Comparison of ENCODE assay signal across 11 mouse cellular contexts in the genomic region with DNA sequence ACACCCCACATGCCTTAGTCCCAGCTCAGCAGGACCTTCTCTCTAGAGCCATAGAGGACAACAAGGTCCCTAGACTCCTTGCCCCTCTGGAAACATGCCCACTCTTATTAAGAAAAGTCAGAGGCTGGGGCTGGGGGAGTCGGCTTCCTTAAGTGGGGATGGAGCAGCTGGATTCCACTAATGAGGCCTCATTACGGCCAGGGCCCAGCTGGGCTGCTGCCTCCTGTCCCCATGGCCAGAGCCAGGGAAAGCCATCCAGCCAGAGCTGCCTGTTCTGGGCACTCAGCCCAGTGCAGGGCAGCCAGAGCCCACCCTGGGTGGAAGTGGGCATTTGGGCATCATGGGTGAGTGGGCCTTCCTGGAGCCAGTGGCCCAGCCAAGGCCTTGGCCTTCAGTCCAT. TPM values are rescaled to one million over a fixed set of nuclear protein-coding genes. Genes with fewer than 3 reads are reported as not detected.
DNase-seq lines count a peak whose midpoint lies in the region; ATAC-seq lines count a peak whose summit lies in the region.
"Had no signal": no experiment of that assay in that cellular context is flagged by ENCODE, and none has a peak within 500 bp of the region (broad histone marks: within the 10 kb centered on the region; RNA-seq: fewer than 3 reads in every experiment).

No protein-coding gene starts in this region.

- no peak for DNase-seq in forebrain, embryonic 10.5 days (ENCODE audit: extremely low spot score, low spot score)
- DNase-seq in liver, embryonic 11.5 days (ENCODE audit: low spot score) = no peak
- no peak for DNase-seq in embryonic facial prominence, embryonic 10.5 days (ENCODE audit: low spot score)
- no peak for DNase-seq in thymus, adult 18-20 months
- no peak for DNase-seq in heart, adult 8-10 months (ENCODE audit: low spot score)

- no peaks in the 10 kb centered on the region for H3K27me3 ChIP-seq in forebrain, embryonic 10.5 days (ENCODE audit: poor library complexity, severe bottlenecking)
- no peaks in the 10 kb centered on the region for H3K27me3 ChIP-seq in forebrain, embryonic 13.5 days
- H3K27me3 ChIP-seq in liver, embryonic 15.5 days = no peaks in the 10 kb centered on the region
- H3K27me3 ChIP-seq in liver, embryonic 11.5 days (replicated peaks; ENCODE audit: control insufficient read depth, insufficient read depth, low read length) = no peaks in the 10 kb centered on the region
- H3K27me3 ChIP-seq in embryonic facial prominence, embryonic 10.5 days (replicated peaks; ENCODE audit: low read depth, poor library complexity, severe bottlenecking) = no peaks in the 10 kb centered on the region; the same call in 1 of the 2 replicates
- no peaks in the 10 kb centered on the region for H3K27me3 ChIP-seq in limb, embryonic 12.5 days
- H3K27me3 ChIP-seq: embryonic facial prominence, embryonic 13.5 days; neural tube, embryonic 12.5 days had no signal

- no peak; the same call in 1 of the 2 replicates for ATAC-seq in forebrain, embryonic 13.5 days
- ATAC-seq in liver, embryonic 15.5 days (ENCODE audit: insufficient read depth) = no peak
- no peak for ATAC-seq in liver, embryonic 11.5 days (replicated peaks; ENCODE audit: low FRiP score)
- peak; percentile 58; the same call in 1 of the 2 replicates for ATAC-seq in limb, embryonic 12.5 days (ENCODE audit: insufficient number of reproducible peaks, insufficient read depth, low FRiP score, low TSS enrichment, low read depth)

- WGBS in forebrain, embryonic 10.5 days = 37% methylated on average over 2 of the region's 2 CpGs
- 22% methylated on average over 2 of the region's 2 CpGs for WGBS in forebrain, embryonic 13.5 days
- WGBS in liver, embryonic 15.5 days (ENCODE audit: insufficient replicate concordance) = 87% methylated on average over 2 of the region's 2 CpGs
- 76% methylated on average over 2 of the region's 2 CpGs for whole genome bisulfite sequencing in liver, embryonic 11.5 days
- 37% methylated on average over 2 of the region's 2 CpGs for WGBS in embryonic facial prominence, embryonic 10.5 days
- WGBS in limb, embryonic 12.5 days = 12% methylated on average over 2 of the region's 2 CpGs

- H3K27ac ChIP-seq in forebrain, embryonic 10.5 days = peak overlapping the region; percentile 26; the same call in 1 of the 2 replicates
- H3K27ac ChIP-seq in forebrain, embryonic 13.5 days = no peak overlapping the region
- 0 out of 2 replicates have a peak overlapping the region, but pooled peaks have one; percentile 21 for H3K27ac ChIP-seq in liver, embryonic 15.5 days (replicated peaks)
- no peak overlapping the region for H3K27ac ChIP-seq in liver, embryonic 11.5 days (ENCODE audit: low read depth, low read length)
- H3K27ac ChIP-seq in embryonic facial prominence, embryonic 10.5 days (replicated peaks) = peak overlapping the region; percentile 26; the same call in 1 of the 2 replicates
- H3K27ac ChIP-seq in limb, embryonic 12.5 days = peak overlapping the region; percentile 72
- H3K27ac ChIP-seq: embryonic facial prominence, embryonic 13.5 days; neural tube, embryonic 12.5 days had no signal

- no peak overlapping the region; the same call in 1 of the 2 replicates for H3K9ac ChIP-seq in forebrain, embryonic 13.5 days
- H3K9ac ChIP-seq in liver, embryonic 15.5 days = no peak overlapping the region
- no peak overlapping the region for H3K9ac ChIP-seq in liver, embryonic 11.5 days (ENCODE audit: low read depth, low read length)
- no peak overlapping the region; the same call in 1 of the 2 replicates for H3K9ac ChIP-seq in limb, embryonic 12.5 days (replicated peaks)
- H3K9ac ChIP-seq: embryonic facial prominence, embryonic 13.5 days; liver, embryonic 14.5 days; neural tube, embryonic 12.5 days had no signal

- H3K36me3 ChIP-seq in forebrain, embryonic 10.5 days (replicated peaks) = peaks cover 11% of the 10 kb centered on the region; the same call in 1 of the 2 replicates
- H3K36me3 ChIP-seq in forebrain, embryonic 13.5 days (ENCODE audit: poor library complexity, severe bottlenecking) = no peaks in the 10 kb centered on the region
- peaks cover 100% of the 10 kb centered on the region for H3K36me3 ChIP-seq in liver, embryonic 15.5 days (replicated peaks)
- H3K36me3 ChIP-seq in liver, embryonic 11.5 days (ENCODE audit: control insufficient read depth, insufficient read depth, low read length) = peaks cover 7% of the 10 kb centered on the region; the same call in 1 of the 2 replicates
- H3K36me3 ChIP-seq in embryonic facial prominence, embryonic 10.5 days (replicated peaks) = peaks cover 11% of the 10 kb centered on the region; the same call in 1 of the 2 replicates
- H3K36me3 ChIP-seq in limb, embryonic 12.5 days = peaks cover 37% of the 10 kb centered on the region
- H3K36me3 ChIP-seq: neural tube, embryonic 12.5 days had no signal

- no peak overlapping the region for H3K4me2 ChIP-seq in forebrain, embryonic 13.5 days
- H3K4me2 ChIP-seq in liver, embryonic 15.5 days = no peak overlapping the region
- no peak overlapping the region for H3K4me2 ChIP-seq in liver, embryonic 11.5 days
- no peak overlapping the region for H3K4me2 ChIP-seq in limb, embryonic 12.5 days
- H3K4me2 ChIP-seq: embryonic facial prominence, embryonic 13.5 days; neural tube, embryonic 12.5 days had no signal

- peaks cover 34% of the 10 kb centered on the region for H3K4me1 ChIP-seq in forebrain, embryonic 10.5 days
- peaks cover 21% of the 10 kb centered on the region for H3K4me1 ChIP-seq in forebrain, embryonic 13.5 days
- H3K4me1 ChIP-seq in liver, embryonic 15.5 days (replicated peaks) = peaks cover 26% of the 10 kb centered on the region
- 0 out of 2 replicates have a peak, but pooled peaks cover 4% of the 10 kb centered on the region for H3K4me1 ChIP-seq in liver, embryonic 11.5 days (replicated peaks; ENCODE audit: control insufficient read depth, insufficient read depth, low read length)
- peaks cover 28% of the 10 kb centered on the region for H3K4me1 ChIP-seq in embryonic facial prominence, embryonic 10.5 days
- H3K4me1 ChIP-seq in limb, embryonic 12.5 days (replicated peaks) = peaks cover 11% of the 10 kb centered on the region
- H3K4me1 ChIP-seq: embryonic facial prominence, embryonic 13.5 days had no signal

- no peak overlapping the region for H3K4me3 ChIP-seq in forebrain, embryonic 10.5 days
- no peak overlapping the region for H3K4me3 ChIP-seq in forebrain, embryonic 13.5 days
- no peak overlapping the region for H3K4me3 ChIP-seq in liver, embryonic 15.5 days (replicated peaks)
- H3K4me3 ChIP-seq in liver, embryonic 11.5 days (ENCODE audit: low read depth, low read length) = no peak overlapping the region
- no peak overlapping the region for H3K4me3 ChIP-seq in embryonic facial prominence, embryonic 10.5 days
- H3K4me3 ChIP-seq in limb, embryonic 12.5 days (replicated peaks) = no peak overlapping the region
- H3K4me3 ChIP-seq: embryonic facial prominence, embryonic 13.5 days; neural tube, embryonic 12.5 days had no signal

- no peaks in the 10 kb centered on the region for H3K9me3 ChIP-seq in forebrain, embryonic 10.5 days
- no peaks in the 10 kb centered on the region for H3K9me3 ChIP-seq in forebrain, embryonic 13.5 days (replicated peaks)
- no peaks in the 10 kb centered on the region for H3K9me3 ChIP-seq in liver, embryonic 15.5 days (replicated peaks)
- H3K9me3 ChIP-seq in liver, embryonic 11.5 days (ENCODE audit: control insufficient read depth, low read length) = no peaks in the 10 kb centered on the region
- no peaks in the 10 kb centered on the region for H3K9me3 ChIP-seq in embryonic facial prominence, embryonic 10.5 days
- no peaks in the 10 kb centered on the region for H3K9me3 ChIP-seq in limb, embryonic 12.5 days
- H3K9me3 ChIP-seq: embryonic facial prominence, embryonic 13.5 days; neural tube, embryonic 12.5 days had no signal

RNA-seq across cellular contexts. Expression of a gene that starts 12.7 kb away (rescaled TPM):
- 7.0 and 9.1 TPM in 2 replicates for polyA plus RNA-seq in forebrain, embryonic 10.5 days (2016; fragmentation: Nextera tagmentation; extraction: Ambion mirVana)
- 7.8 and 7.9 TPM in 2 replicates for polyA plus RNA-seq in forebrain, embryonic 13.5 days (2015; fragmentation: Nextera tagmentation; extraction: Ambion mirVana)
- 56.1 and 56.4 TPM in 2 replicates for polyA plus RNA-seq in liver, embryonic 15.5 days (2015; fragmentation: Nextera tagmentation; extraction: Ambion mirVana)
- polyA plus RNA-seq in liver, embryonic 11.5 days (2014; fragmentation: Nextera tagmentation; extraction: Ambion mirVana) = 21.7 and 26.3 TPM in 2 replicates
- polyA plus RNA-seq in embryonic facial prominence, embryonic 10.5 days (2016; fragmentation: Nextera tagmentation; extraction: Ambion mirVana) = 8.2 and 10.2 TPM in 2 replicates
- polyA plus RNA-seq in limb, embryonic 12.5 days (2016; fragmentation: Nextera tagmentation; extraction: Ambion mirVana) = 14.7 and 16.5 TPM in 2 replicates
- total RNA-seq in heart, adult 8-10 months (2022) = 1 to 10 TPM; 1.7 to 2.3 (median 2.2) TPM

RNA-seq across cellular contexts. Expression of a gene that starts 25.3 kb away (rescaled TPM):
- 1.2 TPM in 2 replicates for polyA plus RNA-seq in forebrain, embryonic 10.5 days (2016; fragmentation: Nextera tagmentation; extraction: Ambion mirVana)
- 1.2 and 2.1 TPM in 2 replicates for polyA plus RNA-seq in forebrain, embryonic 13.5 days (2015; fragmentation: Nextera tagmentation; extraction: Ambion mirVana)
- 1.2 TPM in 2 replicates for polyA plus RNA-seq in liver, embryonic 15.5 days (2015; fragmentation: Nextera tagmentation; extraction: Ambion mirVana)
- 1.1 and 1.5 TPM in 2 replicates for polyA plus RNA-seq in liver, embryonic 11.5 days (2014; fragmentation: Nextera tagmentation; extraction: Ambion mirVana)
- 1.4 and 1.7 TPM in 2 replicates for polyA plus RNA-seq in embryonic facial prominence, embryonic 10.5 days (2016; fragmentation: Nextera tagmentation; extraction: Ambion mirVana)
- polyA plus RNA-seq in limb, embryonic 12.5 days (2016; fragmentation: Nextera tagmentation; extraction: Ambion mirVana) = 2.2 and 2.7 TPM in 2 replicates
- under 1 TPM in 2 of 4 experiments, not detected in 2; 0.25 to 0.50 TPM for total RNA-seq in heart, adult 8-10 months (2022)

RNA-seq across cellular contexts. Expression of a gene that starts 36.3 kb away (rescaled TPM):
- polyA plus RNA-seq in forebrain, embryonic 10.5 days (2016; fragmentation: Nextera tagmentation; extraction: Ambion mirVana) = 20.9 and 21.8 TPM in 2 replicates
- 28.7 and 32.0 TPM in 2 replicates for polyA plus RNA-seq in forebrain, embryonic 13.5 days (2015; fragmentation: Nextera tagmentation; extraction: Ambion mirVana)
- 1.0 and 1.4 TPM in 2 replicates for polyA plus RNA-seq in liver, embryonic 15.5 days (2015; fragmentation: Nextera tagmentation; extraction: Ambion mirVana)
- 9.3 and 10.5 TPM in 2 replicates for polyA plus RNA-seq in liver, embryonic 11.5 days (2014; fragmentation: Nextera tagmentation; extraction: Ambion mirVana)
- polyA plus RNA-seq in embryonic facial prominence, embryonic 10.5 days (2016; fragmentation: Nextera tagmentation; extraction: Ambion mirVana) = 24.7 and 27.2 TPM in 2 replicates
- polyA plus RNA-seq in limb, embryonic 12.5 days (2016; fragmentation: Nextera tagmentation; extraction: Ambion mirVana) = 36.4 and 39.8 TPM in 2 replicates
- 1 to 10 TPM; 4.2 to 5.1 (median 4.4) TPM for total RNA-seq in heart, adult 8-10 months (2022)

RNA-seq across cellular contexts. Expression of a gene that starts 40.1 kb away (rescaled TPM):
- polyA plus RNA-seq in forebrain, embryonic 10.5 days (2016; fragmentation: Nextera tagmentation; extraction: Ambion mirVana) = 160 and 166 TPM in 2 replicates
- polyA plus RNA-seq in forebrain, embryonic 13.5 days (2015; fragmentation: Nextera tagmentation; extraction: Ambion mirVana) = 333 and 349 TPM in 2 replicates
- polyA plus RNA-seq in liver, embryonic 15.5 days (2015; fragmentation: Nextera tagmentation; extraction: Ambion mirVana) = 168 and 195 TPM in 2 replicates
- 212 and 229 TPM in 2 replicates for polyA plus RNA-seq in liver, embryonic 11.5 days (2014; fragmentation: Nextera tagmentation; extraction: Ambion mirVana)
- polyA plus RNA-seq in embryonic facial prominence, embryonic 10.5 days (2016; fragmentation: Nextera tagmentation; extraction: Ambion mirVana) = 157 and 162 TPM in 2 replicates
- polyA plus RNA-seq in limb, embryonic 12.5 days (2016; fragmentation: Nextera tagmentation; extraction: Ambion mirVana) = 160 and 175 TPM in 2 replicates
- 100 to 1,000 TPM; 108 to 133 (median 121) TPM for total RNA-seq in heart, adult 8-10 months (2022)

RNA-seq across cellular contexts. Expression of a gene that starts 44.8 kb away (rescaled TPM):
- 29.1 and 29.3 TPM in 2 replicates for polyA plus RNA-seq in forebrain, embryonic 10.5 days (2016; fragmentation: Nextera tagmentation; extraction: Ambion mirVana)
- 27.3 and 28.5 TPM in 2 replicates for polyA plus RNA-seq in forebrain, embryonic 13.5 days (2015; fragmentation: Nextera tagmentation; extraction: Ambion mirVana)
- polyA plus RNA-seq in liver, embryonic 15.5 days (2015; fragmentation: Nextera tagmentation; extraction: Ambion mirVana) = 5.9 and 6.9 TPM in 2 replicates
- polyA plus RNA-seq in liver, embryonic 11.5 days (2014; fragmentation: Nextera tagmentation; extraction: Ambion mirVana) = 21.9 and 23.1 TPM in 2 replicates
- polyA plus RNA-seq in embryonic facial prominence, embryonic 10.5 days (2016; fragmentation: Nextera tagmentation; extraction: Ambion mirVana) = 24.8 and 26.6 TPM in 2 replicates
- polyA plus RNA-seq in limb, embryonic 12.5 days (2016; fragmentation: Nextera tagmentation; extraction: Ambion mirVana) = 18.3 and 18.8 TPM in 2 replicates
- total RNA-seq in heart, adult 8-10 months (2022) = 1 to 10 TPM; 3.4 to 4.1 (median 3.9) TPM

Comparison
In these comparisons a context has a peak if more than half of its experiments do, and no peak if none do; other contexts are left out.
1. H3K27ac ChIP-seq: peak in forebrain, embryonic 10.5 days (single experiment), liver, embryonic 15.5 days (single experiment), embryonic facial prominence, embryonic 10.5 days (single experiment) and limb, embryonic 12.5 days (single experiment); none in forebrain, embryonic 13.5 days (single experiment) and liver, embryonic 11.5 days (single experiment).